Mouse (Mus musculus) CH12.LX (cell line): ENCODE data around the gene Ankrd31. TPM values are rescaled to one million over a fixed set of nuclear protein-coding genes. Genes with fewer than 3 reads are reported as not detected.

Source experiments
- DNase-seq: peaks from one replicate; pipeline ENCODE4 v3.0.0-alpha.2; 2013; ENCODE audit errors: extremely low read depth
- H3K27ac ChIP-seq: 2 replicates; pipeline ENCODE4 v1.5.1; 2012; ENCODE audit warnings: low read depth, mild to moderate bottlenecking, control low read depth, moderate library complexity; ENCODE audit not compliant: insufficient read depth
- H3K27me3 ChIP-seq: replicated peaks from 2 replicates; pipeline ENCODE3; 2012; ENCODE audit warnings: inconsistent platforms
- H3K36me3 ChIP-seq, 2 experiments: replicated peaks in 1 of 2; 2 replicates each; pipeline versions ENCODE3 to v1.6.1; 2012; ENCODE audit warnings: inconsistent platforms in 1 of 2, low read length in 1 of 2, mild to moderate bottlenecking in 1 of 2, mixed read lengths in 1 of 2, moderate library complexity in 1 of 2; ENCODE audit not compliant: control insufficient read depth in 1 of 2, insufficient read depth in 1 of 2
- H3K4me1 ChIP-seq, 2 experiments: 2 replicates each; pipeline ENCODE4 v1.6.1; 2012; ENCODE audit warnings: inconsistent platforms in 1 of 2, moderate library complexity in 1 of 2; ENCODE audit not compliant: insufficient read depth in 2 of 2, control insufficient read depth in 1 of 2
- H3K4me2 ChIP-seq: 2 replicates; pipeline ENCODE4 v1.6.1; 2012; ENCODE audit warnings: low read depth, mild to moderate bottlenecking, control low read depth; ENCODE audit not compliant: poor library complexity, insufficient read depth, severe bottlenecking
- H3K4me3 ChIP-seq, 3 experiments: fragments of 150-350 bp in 1 of 3; sonication (generic) in 1 of 3; replicated peaks in 1 of 3; 2 replicates each; pipeline versions ENCODE3 to v1.5.1; 2011 to 2012; ENCODE audit warnings: low read depth in 2 of 3, low read length in 2 of 3, mild to moderate bottlenecking in 2 of 3, moderate library complexity in 2 of 3, control low read depth in 1 of 3, improper control_type of control experiment in 1 of 3, inconsistent platforms in 1 of 3, mixed read lengths in 1 of 3; ENCODE audit not compliant: poor library complexity in 1 of 3
- H3K79me2 ChIP-seq: replicated peaks from 2 replicates; pipeline ENCODE4 v1.6.1; 2012; ENCODE audit warnings: mild to moderate bottlenecking, moderate library complexity; ENCODE audit not compliant: control insufficient read depth, poor library complexity, insufficient read depth, severe bottlenecking; ENCODE audit errors: extremely low read depth
- H3K9ac ChIP-seq: 2 replicates; pipeline ENCODE4 v1.6.1; 2012; ENCODE audit warnings: low read depth, mild to moderate bottlenecking, control low read depth, moderate library complexity; ENCODE audit not compliant: insufficient read depth
- H3K9me3 ChIP-seq: replicated peaks from 2 replicates; pipeline ENCODE3; 2012; ENCODE audit warnings: low read length, inconsistent platforms, mixed read lengths
- CHD1 ChIP-seq: IDR thresholded peaks from 2 replicates; pipeline ENCODE4 v1.6.1; 2012; ENCODE audit warnings: low read depth, low read length, improper control_type of control experiment, inconsistent platforms
- CTCF ChIP-seq, 2 experiments: IDR thresholded peaks in 1 of 2; conservative IDR thresholded peaks in 1 of 2; 2 replicates each; pipeline ENCODE4 v1.5.1; 2011 to 2012; ENCODE audit warnings: low read depth in 2 of 2, low read length in 2 of 2, improper control_type of control experiment in 1 of 2, inconsistent platforms in 1 of 2, mild to moderate bottlenecking in 1 of 2, moderate library complexity in 1 of 2
- EP300 ChIP-seq: IDR thresholded peaks from 2 replicates; pipeline ENCODE4 v1.6.1; 2011; ENCODE audit warnings: low read length, improper control_type of control experiment
- GABPA ChIP-seq: IDR thresholded peaks from 2 replicates; pipeline ENCODE4 v1.6.1; 2012; ENCODE audit warnings: low read depth, low read length, improper control_type of control experiment, inconsistent platforms; ENCODE audit not compliant: insufficient replicate concordance
- IRF4 ChIP-seq: IDR thresholded peaks from 2 replicates; pipeline ENCODE4 v1.6.1; 2014; ENCODE audit warnings: low read depth, mild to moderate bottlenecking, inconsistent platforms, low read length, improper control_type of control experiment
- MAFK ChIP-seq: IDR thresholded peaks from 2 replicates; pipeline ENCODE4 v1.6.1; 2011; ENCODE audit warnings: low read length, improper control_type of control experiment; ENCODE audit not compliant: insufficient replicate concordance
- MXI1 ChIP-seq: IDR thresholded peaks from 2 replicates; pipeline ENCODE4 v1.6.1; 2011; ENCODE audit warnings: mild to moderate bottlenecking, low read depth, low read length, improper control_type of control experiment
- POLR2A ChIP-seq: IDR thresholded peaks from 2 replicates; pipeline ENCODE4 v1.6.1; 2011; ENCODE audit warnings: low read depth, mild to moderate bottlenecking, improper control_type of control experiment, low read length
- RAD21 ChIP-seq: IDR thresholded peaks from 2 replicates; pipeline ENCODE4 v1.6.1; 2011; ENCODE audit warnings: low read depth, mild to moderate bottlenecking, low read length, improper control_type of control experiment, moderate library complexity
- RCOR1 ChIP-seq: conservative IDR thresholded peaks from 2 replicates; pipeline ENCODE4 v1.6.1; 2012; ENCODE audit warnings: low read depth, mild to moderate bottlenecking, inconsistent platforms, low read length, improper control_type of control experiment
- TBP ChIP-seq: conservative IDR thresholded peaks from 2 replicates; pipeline ENCODE4 v1.6.1; 2011; ENCODE audit warnings: low read depth, low read length, improper control_type of control experiment
- TCF12 ChIP-seq: IDR thresholded peaks from 2 replicates; pipeline ENCODE4 v1.6.1; 2014; ENCODE audit warnings: low read depth, mild to moderate bottlenecking, inconsistent platforms, low read length, improper control_type of control experiment
- UBTF ChIP-seq: IDR thresholded peaks from 2 replicates; pipeline ENCODE4 v1.6.1; 2012; ENCODE audit warnings: low read depth, mild to moderate bottlenecking, inconsistent platforms, low read length, improper control_type of control experiment, moderate library complexity
- USF1 ChIP-seq: IDR thresholded peaks from 2 replicates; pipeline ENCODE4 v1.6.1; 2014; ENCODE audit warnings: low read depth, mild to moderate bottlenecking, inconsistent platforms, low read length, improper control_type of control experiment
- USF2 ChIP-seq: conservative IDR thresholded peaks from 2 replicates; pipeline ENCODE4 v1.6.1; 2011; ENCODE audit warnings: low read depth, low read length, improper control_type of control experiment
- ZKSCAN1 ChIP-seq: IDR thresholded peaks from 2 replicates; pipeline ENCODE4 v1.6.1; 2012; ENCODE audit warnings: low read depth, inconsistent platforms, low read length, improper control_type of control experiment, borderline replicate concordance
- ZMIZ1 ChIP-seq: IDR thresholded peaks from 2 replicates; pipeline ENCODE4 v1.6.1; 2012; ENCODE audit warnings: low read depth, mild to moderate bottlenecking, inconsistent platforms, low read length, improper control_type of control experiment
- ZNF384 ChIP-seq: IDR thresholded peaks from 2 replicates; pipeline ENCODE4 v1.6.1; 2012; ENCODE audit warnings: low read depth, low read length, improper control_type of control experiment, inconsistent platforms
- dilution Hi-C: fragments of 300-500 bp; cut with MboI; formaldehyde crosslinking; loops from 2 replicates; pipeline ENCODE4 v1.14.3; 2020; ENCODE audit warnings: low sequenced_read_pairs; ENCODE audit not compliant: extremely low pct_unique_long_range_greater_than_20kb, extremely low pct_ligation_motif_present
- in situ Hi-C: fragments of 300-500 bp; cut with MboI; formaldehyde crosslinking; loops from 3 replicates; pipeline ENCODE4 v1.14.3; 2019; ENCODE audit warnings: low sequenced_read_pairs, low pct_ligation_motif_present, low pct_unique_long_range_greater_than_20kb, mixed read lengths
- polyA plus RNA-seq: library from polyadenylated mRNA; unstranded; fragments of >175 nt; gene quantifications from 2 replicates; pipeline ENCODE4 v1.2.1, GENCODE M21; 2012; ENCODE audit warnings: low read depth; ENCODE audit not compliant: insufficient read length
- total RNA-seq, 2 experiments: library from RNA; depleted of rRNA; stranded (reverse); fragments of 300-350 nt in 1 of 2; fragments of >200 nt in 1 of 2; gene quantifications; 2 replicates each; pipeline ENCODE4 v1.2.3; 2012 to 2014

The Ankrd31 gene
- total and polyA plus RNA-seq, 3 experiments: not detected

- H3K79me2 ChIP-seq: no peaks in the 10 kb centered on the region
- H3K27ac ChIP-seq: no peak overlapping the region
- H3K4me2 ChIP-seq: no peak overlapping the region
- dilution Hi-C loops: no loop called here
- DNase-seq: no peak
- no peak overlapping the region for H3K9ac ChIP-seq
- H3K9me3 ChIP-seq: no peaks in the 10 kb centered on the region
- H3K27me3 ChIP-seq: no peaks in the 10 kb centered on the region
- H3K36me3 ChIP-seq: no peaks in the 10 kb centered on the region
- no peaks in the 10 kb centered on the region for H3K4me1 ChIP-seq
- TF ChIP-seq MAFK (no peak), IRF4 (no peak), GABPA (no peak)
- in situ Hi-C loops: no loop called here
- H3K4me3 ChIP-seq: no peak overlapping the region
Measured at GRCm38 (mm10) chr13:96742871-96743270, 5.2 kb upstream of the Ankrd31 start.

- dilution Hi-C loops (no loop called here), in situ Hi-C loops (no loop called here)
- TF ChIP-seq ZMIZ1 (no peak), MXI1 (no peak), POLR2A (no peak), UBTF (no peak), TCF12 (no peak), CHD1 (no peak), USF1 (no peak), RCOR1 (no peak), CTCF (conservative IDR thresholded peaks at IDR 0.05 in 1 of 2, IDR thresholded peaks at IDR 0.05 in 1 of 2; ENCODE audit: low read depth in 2 of 2, low read length in 2 of 2) (no peak), EP300 (no peak), ZNF384 (no peak), TBP (no peak), ZKSCAN1 (no peak), RAD21 (no peak), MAFK (no peak), USF2 (no peak)
- DNase-seq: no peak
- no peaks in the 10 kb centered on the region for H3K27me3 ChIP-seq
- H3K4me1 ChIP-seq: no peaks in the 10 kb centered on the region
- H3K9ac ChIP-seq: no peak overlapping the region
- no peak overlapping the region for H3K27ac ChIP-seq
- no peaks in the 10 kb centered on the region for H3K79me2 ChIP-seq
- no peak overlapping the region for H3K4me2 ChIP-seq
- no peak overlapping the region for H3K4me3 ChIP-seq
- no peaks in the 10 kb centered on the region for H3K36me3 ChIP-seq
- peaks cover 3% of the 10 kb centered on the region for H3K9me3 ChIP-seq
Measured at GRCm38 (mm10) chr13:96746055-96746454, 2.0 kb upstream of the Ankrd31 start.
